ENCODE assay signal across 22 mouse cellular contexts in the genomic region with DNA sequence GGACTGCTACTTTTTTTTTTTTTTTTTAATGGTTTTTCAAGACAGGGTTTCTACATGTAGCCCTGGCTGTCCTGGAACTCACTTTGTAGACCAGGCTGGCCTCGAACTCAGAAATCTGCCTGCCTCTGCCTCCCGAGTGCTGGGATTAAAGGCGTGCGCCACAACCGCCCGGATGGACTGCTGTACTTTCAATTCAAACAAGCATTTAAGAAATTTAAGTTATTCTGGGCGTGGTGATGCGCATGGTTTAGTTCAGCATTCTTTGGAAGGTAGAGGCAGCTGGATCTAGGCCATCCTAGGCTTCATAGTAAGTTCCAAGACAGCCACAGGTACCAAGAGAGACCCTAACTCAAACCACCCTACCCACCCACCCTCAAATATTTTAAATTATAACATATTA.
DNase-seq lines count a peak whose midpoint lies in the region; ATAC-seq and TF ChIP-seq lines count a peak whose summit lies in the region.
"Had no signal": no experiment of that assay in that cellular context is flagged by ENCODE, and none has a peak within 500 bp of the region (broad histone marks: within the 10 kb centered on the region; RNA-seq: fewer than 3 reads in every experiment).

No protein-coding gene starts in this region.

- no peaks in the 10 kb centered on the region for H3K9me3 ChIP-seq in ES-E14 (ENCODE audit: control insufficient read depth, insufficient read depth, low read depth, low read length)
- H3K9me3 ChIP-seq: embryonic facial prominence, embryonic 10.5 days; embryonic facial prominence, embryonic 12.5 days; forebrain, embryonic 10.5 days; forebrain, embryonic 12.5 days had no signal

- DNase-seq in heart, adult 11 months = peak; percentile 81
- no peak for DNase-seq in heart, adult 8-10 months (ENCODE audit: low spot score)
- DNase-seq in ES-E14 (ENCODE audit: low read depth, low spot score) = no peak
- DNase-seq in ZHBTc4 (ENCODE audit: low read depth, low spot score) = peak; percentile 95
- no peak for DNase-seq in left cerebral cortex, adult 2 months (ENCODE audit: extremely low spot score in 1 of 2, low spot score in 2 of 2)
- DNase-seq: adrenal gland, adult 2 months; adrenal gland, postnatal 10 days; adrenal gland, postnatal 25 days; B cell, adult 2 months; cerebellum, adult 11-12 months; cerebellum, adult 2 months; cerebellum, adult 9-10 months; cerebellum, postnatal 10 days; cerebellum, postnatal 25 days had no signal

- no peak overlapping the region for H3K4me3 ChIP-seq in ES-E14 (ENCODE audit: insufficient read depth in 1 of 2, low read depth in 1 of 2, low read length in 2 of 2, poor library complexity in 1 of 2, severe bottlenecking in 1 of 2)
- no peak overlapping the region for H3K4me3 ChIP-seq in left cerebral cortex, adult 2 months
- H3K4me3 ChIP-seq: embryonic facial prominence, embryonic 10.5 days; embryonic facial prominence, embryonic 12.5 days; forebrain, embryonic 10.5 days; forebrain, embryonic 12.5 days had no signal

- no peak overlapping the region for H3K9ac ChIP-seq in ES-E14 (ENCODE audit: insufficient read depth, low read depth, low read length, poor library complexity, severe bottlenecking)
- H3K9ac ChIP-seq: embryonic facial prominence, embryonic 12.5 days; forebrain, embryonic 12.5 days had no signal

- TF ChIP-seq CTCF in left cerebral cortex, adult 2 months (IDR thresholded peaks at IDR 0.05) = no peak

- intact Hi-C loops in left cerebral cortex, adult 2 months (cut with DNase I) = no loop called here

- no peak for ATAC-seq in erythroid progenitor cell, adult 5-6 weeks (replicated peaks; ENCODE audit: low FRiP score, poor library complexity, severe bottlenecking)
- ATAC-seq: CD4-positive, CD25-positive, alpha-beta regulatory T cell, adult 4 months; forebrain, embryonic 14.5 days; forebrain, embryonic 16.5 days had no signal

- H3K27ac ChIP-seq in ES-E14 (ENCODE audit: insufficient read depth, low read depth, low read length, poor library complexity, severe bottlenecking) = peak overlapping the region; percentile 100
- no peak overlapping the region for H3K27ac ChIP-seq in left cerebral cortex, adult 2 months
- H3K27ac ChIP-seq: embryonic facial prominence, embryonic 10.5 days; embryonic facial prominence, embryonic 12.5 days; forebrain, embryonic 10.5 days; forebrain, embryonic 12.5 days had no signal

- in situ Hi-C loops in ES-E14 (cut with MboI; ENCODE audit: low sequenced_read_pairs in 2 of 2, unreplicated experiment in 2 of 2) = no loop called here

- H3K4me1 ChIP-seq in ES-E14 (ENCODE audit: control insufficient read depth in 2 of 2, insufficient read depth in 2 of 2, low read length in 2 of 2, poor library complexity in 1 of 2) = peaks cover 14 to 25% of the 10 kb centered on the region in 2 experiments
- H3K4me1 ChIP-seq: embryonic facial prominence, embryonic 10.5 days; embryonic facial prominence, embryonic 12.5 days; forebrain, embryonic 12.5 days had no signal

- H3K36me3 ChIP-seq in ES-E14 (ENCODE audit: control insufficient read depth, insufficient read depth, low read length, poor library complexity, severe bottlenecking) = peaks cover 5% of the 10 kb centered on the region; the same call in 1 of the 2 replicates
- H3K36me3 ChIP-seq: embryonic facial prominence, embryonic 10.5 days; embryonic facial prominence, embryonic 12.5 days; forebrain, embryonic 10.5 days; forebrain, embryonic 12.5 days had no signal

TF ChIP-seq in ES-E14, 5 proteins besides CTCF, POLR2A, EP300 and RAD21:
- no peak for TF ChIP-seq CHD2 (IDR thresholded peaks at IDR 0.05; ENCODE audit: low read depth, low read length)
- no peak for TF ChIP-seq ZC3H11A (IDR thresholded peaks at IDR 0.05; ENCODE audit: borderline replicate concordance, low read depth, low read length)
- no peak for TF ChIP-seq HCFC1 (IDR thresholded peaks at IDR 0.05; ENCODE audit: borderline replicate concordance, insufficient read depth, low read length)
- TF ChIP-seq ZNF384 (IDR thresholded peaks at IDR 0.05; ENCODE audit: low read depth, low read length) = no peak; the same call in 1 of the 2 replicates
- TF ChIP-seq MAFK (IDR thresholded peaks at IDR 0.05; ENCODE audit: insufficient read depth, low read depth, low read length) = no peak

Comparison
In these comparisons a context has a peak if more than half of its experiments do, and no peak if none do; other contexts are left out.
1. DNase-seq: peak in heart, adult 11 months (single experiment) and ZHBTc4 (single experiment); none in heart, adult 8-10 months (single experiment), ES-E14 (single experiment) and left cerebral cortex, adult 2 months (0 of 2).